Mouse (Mus musculus): ENCODE results near the gene Hoxb5. TPM values are rescaled to one million over a fixed set of nuclear protein-coding genes. Genes with fewer than 3 reads are reported as not detected.

The Hoxb5 gene
- polyA plus RNA-seq, 1 experiment from 2014 or later = 7.5 TPM

- Histone ChIP-seq H3K9me3 (ENCODE audit: control insufficient read depth, low read length) (no peaks in the 10 kb centered on the region), H3K9ac (ENCODE audit: low read length) (no peak overlapping the region), H3K27me3 (ENCODE audit: control insufficient read depth, insufficient read depth, low read length) (peaks cover 38% of the 10 kb centered on the region; the same call in 1 of the 2 replicates), H3K4me3 (ENCODE audit: low read depth, low read length) (no peak overlapping the region), H3K36me3 (ENCODE audit: control insufficient read depth, insufficient read depth, low read length) (no peaks in the 10 kb centered on the region), H3K4me2 (replicated peaks; ENCODE audit: low read depth) (no peak overlapping the region), H3K4me1 (replicated peaks; ENCODE audit: control insufficient read depth, insufficient read depth) (no peaks in the 10 kb centered on the region), H3K27ac (replicated peaks) (no peak overlapping the region)
- no peak for DNase-seq (ENCODE audit: low spot score)
- ATAC-seq (ENCODE audit: low FRiP score, low TSS enrichment) = no peak
- no peak for TF ChIP-seq CTCF (IDR thresholded peaks at IDR 0.05; ENCODE audit: low read depth)
- no peak for TF ChIP-seq EP300 (optimal IDR thresholded peaks at IDR 0.05)
- WGBS = 2% methylated on average over 33 of the region's 33 CpGs
These were observed 39.3 kb upstream of the Hoxb5 start for GRCm38 (mm10) chr11:96263636-96264389.

DNA sequence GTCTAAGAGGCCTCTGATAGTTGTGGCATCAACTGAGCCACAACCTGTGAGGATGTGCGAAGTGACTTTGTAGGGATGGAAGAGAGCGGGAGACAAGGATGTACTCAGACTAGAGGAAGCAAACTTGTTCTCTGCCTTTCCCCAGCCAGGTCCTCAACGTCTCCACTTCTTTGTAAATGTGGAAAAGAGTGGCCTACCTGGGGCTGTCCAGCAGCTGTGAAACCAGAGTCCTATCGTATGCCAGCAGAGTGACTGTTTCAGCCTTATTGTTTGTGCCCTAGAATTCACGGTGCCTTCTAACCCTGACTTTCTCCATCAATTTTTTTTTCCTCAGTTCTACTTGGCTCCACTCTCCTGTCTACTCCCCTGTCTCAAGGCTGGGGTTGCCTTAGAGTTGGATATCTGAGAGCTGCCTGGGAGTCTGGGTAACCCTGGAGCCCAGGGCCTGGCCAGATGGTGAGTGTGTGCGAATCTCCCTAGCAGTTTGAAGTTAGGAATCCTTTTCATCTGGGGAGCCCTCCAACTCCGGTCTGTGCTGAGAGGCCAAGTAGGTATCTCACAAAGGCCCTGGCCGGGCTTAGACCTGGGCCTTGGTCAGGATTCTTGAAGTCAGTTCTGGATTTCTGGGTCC is 38.6 kb upstream of the Hoxb5 start:
- no peak overlapping the region for H3K4me2 ChIP-seq (replicated peaks; ENCODE audit: low read depth)
- TF ChIP-seq CTCF (IDR thresholded peaks at IDR 0.05; ENCODE audit: low read depth) (no peak), EP300 (optimal IDR thresholded peaks at IDR 0.05) (no peak)
- H3K4me1 ChIP-seq (replicated peaks; ENCODE audit: control insufficient read depth, insufficient read depth) = no peaks in the 10 kb centered on the region
- H3K9me3 ChIP-seq (ENCODE audit: control insufficient read depth, low read length) = no peaks in the 10 kb centered on the region
- H3K27me3 ChIP-seq (ENCODE audit: control insufficient read depth, insufficient read depth, low read length) = peaks cover 36% of the 10 kb centered on the region; the same call in 1 of the 2 replicates
- no peak overlapping the region for H3K4me3 ChIP-seq (ENCODE audit: low read depth, low read length)
- WGBS = 14% methylated on average over 8 of the region's 8 CpGs
- H3K27ac ChIP-seq (replicated peaks) = no peak overlapping the region
- H3K36me3 ChIP-seq (ENCODE audit: control insufficient read depth, insufficient read depth, low read length) = no peaks in the 10 kb centered on the region
- no peak overlapping the region for H3K9ac ChIP-seq (ENCODE audit: low read length)
- ATAC-seq (ENCODE audit: low FRiP score, low TSS enrichment) (no peak), DNase-seq (ENCODE audit: low spot score) (no peak)

GRCm38 (mm10) chr11:96265954-96266353 is 37.2 kb upstream of the Hoxb5 start:
- WGBS = 8% methylated on average over 7 of the region's 7 CpGs
- Histone ChIP-seq H3K36me3 (ENCODE audit: control insufficient read depth, insufficient read depth, low read length) (no peaks in the 10 kb centered on the region), H3K27me3 (ENCODE audit: control insufficient read depth, insufficient read depth, low read length) (peaks cover 41% of the 10 kb centered on the region; the same call in 1 of the 2 replicates), H3K9ac (ENCODE audit: low read length) (no peak overlapping the region), H3K4me2 (replicated peaks; ENCODE audit: low read depth) (no peak overlapping the region), H3K9me3 (ENCODE audit: control insufficient read depth, low read length) (no peaks in the 10 kb centered on the region), H3K27ac (replicated peaks) (no peak overlapping the region), H3K4me3 (ENCODE audit: low read depth, low read length) (no peak overlapping the region), H3K4me1 (replicated peaks; ENCODE audit: control insufficient read depth, insufficient read depth) (no peaks in the 10 kb centered on the region)
- no peak for ATAC-seq (ENCODE audit: low FRiP score, low TSS enrichment)
- DNase-seq (ENCODE audit: low spot score) = no peak
- TF ChIP-seq EP300 (optimal IDR thresholded peaks at IDR 0.05) = no peak
- no peak for TF ChIP-seq CTCF (IDR thresholded peaks at IDR 0.05; ENCODE audit: low read depth)

- Histone ChIP-seq H3K9ac (ENCODE audit: low read length) (no peak overlapping the region), H3K4me2 (replicated peaks; ENCODE audit: low read depth) (no peak overlapping the region), H3K4me1 (replicated peaks; ENCODE audit: control insufficient read depth, insufficient read depth) (no peaks in the 10 kb centered on the region; the same call in 1 of the 2 replicates), H3K36me3 (ENCODE audit: control insufficient read depth, insufficient read depth, low read length) (no peaks in the 10 kb centered on the region), H3K27me3 (ENCODE audit: control insufficient read depth, insufficient read depth, low read length) (peaks cover 44% of the 10 kb centered on the region; the same call in 1 of the 2 replicates), H3K4me3 (ENCODE audit: low read depth, low read length) (no peak overlapping the region), H3K9me3 (ENCODE audit: control insufficient read depth, low read length) (no peaks in the 10 kb centered on the region), H3K27ac (replicated peaks) (no peak overlapping the region)
- WGBS = 21% methylated on average over 7 of the region's 7 CpGs
- TF ChIP-seq CTCF (IDR thresholded peaks at IDR 0.05; ENCODE audit: low read depth) = no peak
- no peak for TF ChIP-seq EP300 (optimal IDR thresholded peaks at IDR 0.05)
- ATAC-seq (ENCODE audit: low FRiP score, low TSS enrichment) (no peak), DNase-seq (ENCODE audit: low spot score) (no peak)
These were observed 35.9 kb upstream of the Hoxb5 start for GRCm38 (mm10) chr11:96267021-96267920.

DNA sequence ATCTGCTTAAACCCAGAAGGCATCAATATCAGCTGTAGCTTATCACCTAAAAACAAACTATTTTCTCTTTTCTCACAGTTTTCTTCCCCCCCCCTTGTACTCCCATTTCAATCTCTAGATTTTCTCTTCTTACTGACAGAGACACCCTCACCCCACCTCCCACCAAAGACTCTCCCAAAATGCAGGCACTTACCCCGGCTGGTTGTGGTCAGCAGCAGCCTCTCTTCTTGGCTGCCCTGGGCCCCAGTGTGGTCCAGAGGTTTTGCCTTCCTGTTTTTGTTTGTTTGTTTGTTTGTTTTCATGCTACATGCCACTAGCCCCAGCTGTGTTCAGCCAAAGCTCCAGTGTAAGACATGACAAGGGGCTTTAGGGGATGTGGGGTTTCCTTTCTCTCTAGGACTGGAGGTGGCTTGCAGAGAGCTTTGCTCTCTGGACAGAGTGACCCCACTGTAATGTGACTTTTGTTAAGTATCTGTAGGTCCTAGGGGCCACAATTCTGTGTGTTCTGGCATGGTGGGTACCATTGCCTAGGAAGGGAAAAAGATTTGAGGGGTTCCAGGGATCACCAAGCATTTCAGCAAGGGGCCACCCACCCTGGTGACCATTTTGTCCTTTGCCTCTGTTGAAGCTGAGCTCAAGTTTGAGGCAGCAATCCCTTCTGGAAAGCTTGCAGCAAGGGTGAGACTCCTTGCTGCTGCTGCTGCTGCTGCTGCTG is 34.9 kb upstream of the Hoxb5 start:
- no peak for ATAC-seq (ENCODE audit: low FRiP score, low TSS enrichment)
- DNase-seq (ENCODE audit: low spot score) = no peak
- no peaks in the 10 kb centered on the region; the same call in 1 of the 2 replicates for H3K4me1 ChIP-seq (replicated peaks; ENCODE audit: control insufficient read depth, insufficient read depth)
- no peak overlapping the region for H3K4me2 ChIP-seq (replicated peaks; ENCODE audit: low read depth)
- WGBS = 10% methylated on average over 1 of the region's 1 CpGs
- no peaks in the 10 kb centered on the region for H3K36me3 ChIP-seq (ENCODE audit: control insufficient read depth, insufficient read depth, low read length)
- H3K27ac ChIP-seq (replicated peaks) = no peak overlapping the region
- peaks cover 42% of the 10 kb centered on the region; the same call in 1 of the 2 replicates for H3K27me3 ChIP-seq (ENCODE audit: control insufficient read depth, insufficient read depth, low read length)
- no peaks in the 10 kb centered on the region for H3K9me3 ChIP-seq (ENCODE audit: control insufficient read depth, low read length)
- no peak overlapping the region for H3K4me3 ChIP-seq (ENCODE audit: low read depth, low read length)
- TF ChIP-seq CTCF (IDR thresholded peaks at IDR 0.05; ENCODE audit: low read depth) (no peak), EP300 (optimal IDR thresholded peaks at IDR 0.05) (no peak)
- no peak overlapping the region for H3K9ac ChIP-seq (ENCODE audit: low read length)

All from stomach, postnatal 0 days (tissue).